Comparison of ENCODE assay signal across 13 mouse cellular contexts in the genomic region with DNA sequence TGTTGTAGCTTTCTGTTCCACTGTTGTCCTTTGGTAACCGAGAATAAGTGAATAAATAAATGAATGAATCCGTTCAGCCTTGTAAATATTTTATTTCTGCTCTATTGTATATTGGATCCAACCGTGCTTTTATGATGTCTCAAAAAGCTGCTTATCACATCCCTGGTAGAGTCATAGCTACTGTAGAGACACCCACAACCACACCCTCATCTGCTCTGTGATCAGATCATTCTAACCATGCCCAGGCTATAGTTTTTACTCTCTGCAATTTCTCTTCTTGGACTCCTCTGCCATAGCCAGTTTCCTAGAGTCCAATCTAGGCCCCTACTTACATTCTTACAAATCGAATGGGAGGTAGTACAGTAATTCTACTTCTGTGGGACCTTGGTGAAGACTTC. TPM values are rescaled to one million over a fixed set of nuclear protein-coding genes. Genes with fewer than 3 reads are reported as not detected.
A peak's percentile ranks its signal among the peaks of the same experiment; 100 is the strongest.
DNase-seq lines count a peak whose midpoint lies in the region; ATAC-seq and TF ChIP-seq lines count a peak whose summit lies in the region.
"Had no signal": no experiment of that assay in that cellular context is flagged by ENCODE, and none has a peak within 500 bp of the region (broad histone marks: within the 10 kb centered on the region; RNA-seq: fewer than 3 reads in every experiment).

No protein-coding gene starts in this region.

- H3K9ac ChIP-seq in lung, embryonic 14.5 days = no peak overlapping the region
- H3K9ac ChIP-seq in lung, postnatal 0 days (replicated peaks; ENCODE audit: low read depth) = no peak overlapping the region
- H3K9ac ChIP-seq in midbrain, embryonic 14.5 days (replicated peaks; ENCODE audit: low read length) = no peak overlapping the region
- H3K9ac ChIP-seq: kidney, embryonic 15.5 days had no signal

- no peak for ATAC-seq in erythroblast, adult 5-6 weeks (replicated peaks; ENCODE audit: low FRiP score, poor library complexity, severe bottlenecking)
- no peak for ATAC-seq in lung, embryonic 14.5 days (ENCODE audit: insufficient read depth)
- no peak for ATAC-seq in lung, postnatal 0 days
- ATAC-seq in midbrain, embryonic 14.5 days (ENCODE audit: low FRiP score, low TSS enrichment) = no peak
- ATAC-seq in granulocyte monocyte progenitor cell, adult 5-6 weeks (replicated peaks; ENCODE audit: poor library complexity, severe bottlenecking) = no peak

- whole genome bisulfite sequencing in lung, embryonic 14.5 days = 49% methylated on average over 4 of the region's 4 CpGs
- 46% methylated on average over 4 of the region's 4 CpGs for WGBS in lung, postnatal 0 days
- 88% methylated on average over 4 of the region's 4 CpGs for WGBS in limb, embryonic 10.5 days
- WGBS in midbrain, embryonic 14.5 days = 58% methylated on average over 4 of the region's 4 CpGs

- no peaks in the 10 kb centered on the region for H3K27me3 ChIP-seq in erythroblast, embryonic 14.5 days (ENCODE audit: control insufficient read depth)
- no peaks in the 10 kb centered on the region for H3K27me3 ChIP-seq in lung, embryonic 14.5 days (ENCODE audit: insufficient read depth, low read length)
- no peaks in the 10 kb centered on the region for H3K27me3 ChIP-seq in lung, postnatal 0 days (replicated peaks; ENCODE audit: insufficient read depth, low read length)
- H3K27me3 ChIP-seq in limb, embryonic 10.5 days (ENCODE audit: low read depth, poor library complexity, severe bottlenecking) = no peaks in the 10 kb centered on the region
- no peaks in the 10 kb centered on the region for H3K27me3 ChIP-seq in midbrain, embryonic 14.5 days (ENCODE audit: control insufficient read depth, insufficient read depth, low read length)
- H3K27me3 ChIP-seq: kidney, embryonic 15.5 days had no signal

- H3K27ac ChIP-seq in lung, embryonic 14.5 days (ENCODE audit: low read depth) = peak overlapping the region; percentile 99
- no peak overlapping the region for H3K27ac ChIP-seq in lung, postnatal 0 days (ENCODE audit: low read length)
- H3K27ac ChIP-seq in limb, embryonic 10.5 days = peak overlapping the region; percentile 69
- peak overlapping the region; percentile 37; the same call in 1 of the 2 replicates for H3K27ac ChIP-seq in midbrain, embryonic 14.5 days (replicated peaks; ENCODE audit: low read depth, low read length)
- H3K27ac ChIP-seq in layer of hippocampus, adult 2 months = no peak overlapping the region

- DNase-seq in lung, embryonic 14.5 days = no peak
- no peak for DNase-seq in lung, postnatal 0 days (ENCODE audit: low spot score)
- no peak for DNase-seq in limb, embryonic 10.5 days (ENCODE audit: low spot score)
- DNase-seq in midbrain, embryonic 14.5 days = no peak
- DNase-seq in layer of hippocampus, adult 2 months (ENCODE audit: low spot score in 2 of 2) = no peak
- DNase-seq: adrenal gland, postnatal 10 days; cerebellum, adult 8-10 months; gastrocnemius, postnatal 25 days; thymus, postnatal 4 days had no signal

- TF ChIP-seq EP300 in lung, postnatal 0 days (IDR thresholded peaks at IDR 0.05) = no peak

- H3K4me3 ChIP-seq in erythroblast, embryonic 14.5 days (replicated peaks) = peak overlapping the region; percentile 36
- no peak overlapping the region for H3K4me3 ChIP-seq in lung, embryonic 14.5 days (ENCODE audit: low read depth, low read length)
- H3K4me3 ChIP-seq in lung, postnatal 0 days (ENCODE audit: low read depth, low read length) = no peak overlapping the region
- no peak overlapping the region for H3K4me3 ChIP-seq in limb, embryonic 10.5 days
- H3K4me3 ChIP-seq in midbrain, embryonic 14.5 days (replicated peaks; ENCODE audit: low read depth, low read length) = no peak overlapping the region
- H3K4me3 ChIP-seq in layer of hippocampus, adult 2 months = no peak overlapping the region
- H3K4me3 ChIP-seq: kidney, embryonic 15.5 days had no signal

- TF ChIP-seq CTCF in lung, embryonic 14.5 days (IDR thresholded peaks at IDR 0.05; ENCODE audit: low read depth) = no peak
- TF ChIP-seq CTCF in lung, postnatal 0 days (IDR thresholded peaks at IDR 0.05) = no peak
- no peak for TF ChIP-seq CTCF in layer of hippocampus, adult 2 months (conservative IDR thresholded peaks at IDR 0.05)

- no peaks in the 10 kb centered on the region for H3K9me3 ChIP-seq in erythroblast, embryonic 14.5 days (ENCODE audit: control insufficient read depth, low read length)
- H3K9me3 ChIP-seq in lung, embryonic 14.5 days (ENCODE audit: low read depth, low read length) = no peaks in the 10 kb centered on the region
- no peaks in the 10 kb centered on the region for H3K9me3 ChIP-seq in lung, postnatal 0 days (ENCODE audit: low read length)
- no peaks in the 10 kb centered on the region for H3K9me3 ChIP-seq in limb, embryonic 10.5 days (replicated peaks)
- no peaks in the 10 kb centered on the region for H3K9me3 ChIP-seq in midbrain, embryonic 14.5 days (ENCODE audit: control insufficient read depth, low read length)
- H3K9me3 ChIP-seq: kidney, embryonic 15.5 days had no signal

- peak overlapping the region; percentile 7; the same call in 1 of the 2 replicates for H3K4me2 ChIP-seq in lung, embryonic 14.5 days
- no peak overlapping the region for H3K4me2 ChIP-seq in lung, postnatal 0 days (replicated peaks; ENCODE audit: low read depth, low read length)
- no peak overlapping the region for H3K4me2 ChIP-seq in midbrain, embryonic 14.5 days (ENCODE audit: low read length)
- H3K4me2 ChIP-seq: kidney, embryonic 15.5 days had no signal

- H3K4me1 ChIP-seq in erythroblast, embryonic 14.5 days (ENCODE audit: control insufficient read depth) = peaks cover 84% of the 10 kb centered on the region
- peaks cover 57% of the 10 kb centered on the region for H3K4me1 ChIP-seq in lung, embryonic 14.5 days (ENCODE audit: insufficient read depth)
- H3K4me1 ChIP-seq in lung, postnatal 0 days (ENCODE audit: insufficient read depth, low read depth, low read length) = peaks cover 3% of the 10 kb centered on the region; the same call in 1 of the 2 replicates
- H3K4me1 ChIP-seq in limb, embryonic 10.5 days = peaks cover 40% of the 10 kb centered on the region
- H3K4me1 ChIP-seq in midbrain, embryonic 14.5 days (ENCODE audit: control insufficient read depth, insufficient read depth, low read length) = peaks cover 18% of the 10 kb centered on the region

- no peaks in the 10 kb centered on the region for H3K36me3 ChIP-seq in erythroblast, embryonic 14.5 days (ENCODE audit: control insufficient read depth)
- H3K36me3 ChIP-seq in lung, embryonic 14.5 days (ENCODE audit: insufficient read depth) = no peaks in the 10 kb centered on the region
- no peaks in the 10 kb centered on the region for H3K36me3 ChIP-seq in lung, postnatal 0 days (ENCODE audit: insufficient read depth, low read length)
- no peaks in the 10 kb centered on the region for H3K36me3 ChIP-seq in limb, embryonic 10.5 days
- no peaks in the 10 kb centered on the region for H3K36me3 ChIP-seq in midbrain, embryonic 14.5 days (ENCODE audit: control insufficient read depth, insufficient read depth, low read length)
- H3K36me3 ChIP-seq: kidney, embryonic 15.5 days had no signal

RNA-seq across cellular contexts. Expression of gene Ddc, which starts 12.7 kb away (rescaled TPM):
- polyA plus RNA-seq in erythroblast, embryonic 14.5 days (2012) = 0.05 TPM in 1 of 2 replicates, not detected in the other
- not detected in 2 replicates for total RNA-seq in erythroblast, adult 5-6 weeks (2015; ENCODE audit: low replicate concordance)
- not detected in 2 replicates for total RNA-seq in erythroblast, adult 5-6 weeks (2017; ENCODE audit: low replicate concordance)
- polyA plus RNA-seq in lung, embryonic 14.5 days (2014; fragmentation: Nextera tagmentation; extraction: Ambion mirVana) = 13.1 and 13.4 TPM in 2 replicates
- 12.4 and 17.6 TPM in 2 replicates for polyA plus RNA-seq in lung, postnatal 0 days (2015; fragmentation: Nextera tagmentation; extraction: Ambion mirVana)
- 5.5 and 6.2 TPM in 2 replicates for polyA plus RNA-seq in limb, embryonic 10.5 days (2016; fragmentation: Nextera tagmentation; extraction: Ambion mirVana)
- 24.0 and 25.3 TPM in 2 replicates for polyA plus RNA-seq in midbrain, embryonic 14.5 days (2014; fragmentation: Nextera tagmentation; extraction: Ambion mirVana)
- total RNA-seq in granulocyte monocyte progenitor cell, adult 5-6 weeks (2014; fragmentation: Nextera tagmentation) = 2.1 TPM in 1 of 2 replicates, not detected in the other
- total RNA-seq in granulocyte monocyte progenitor cell, adult 5-6 weeks (2017) = 0.65 TPM in 1 of 2 replicates, not detected in the other
- 1 to 10 TPM; 8.1 to 8.9 TPM for total RNA-seq in layer of hippocampus, adult 2 months (2021)

Comparison
In these comparisons a context has a peak if more than half of its experiments do, and no peak if none do; other contexts are left out.
1. H3K27ac ChIP-seq: peak in lung, embryonic 14.5 days (single experiment), limb, embryonic 10.5 days (single experiment) and midbrain, embryonic 14.5 days (single experiment); none in lung, postnatal 0 days (single experiment) and layer of hippocampus, adult 2 months (single experiment).